Mouse (Mus musculus): ENCODE results near the gene Myrip.

DNA sequence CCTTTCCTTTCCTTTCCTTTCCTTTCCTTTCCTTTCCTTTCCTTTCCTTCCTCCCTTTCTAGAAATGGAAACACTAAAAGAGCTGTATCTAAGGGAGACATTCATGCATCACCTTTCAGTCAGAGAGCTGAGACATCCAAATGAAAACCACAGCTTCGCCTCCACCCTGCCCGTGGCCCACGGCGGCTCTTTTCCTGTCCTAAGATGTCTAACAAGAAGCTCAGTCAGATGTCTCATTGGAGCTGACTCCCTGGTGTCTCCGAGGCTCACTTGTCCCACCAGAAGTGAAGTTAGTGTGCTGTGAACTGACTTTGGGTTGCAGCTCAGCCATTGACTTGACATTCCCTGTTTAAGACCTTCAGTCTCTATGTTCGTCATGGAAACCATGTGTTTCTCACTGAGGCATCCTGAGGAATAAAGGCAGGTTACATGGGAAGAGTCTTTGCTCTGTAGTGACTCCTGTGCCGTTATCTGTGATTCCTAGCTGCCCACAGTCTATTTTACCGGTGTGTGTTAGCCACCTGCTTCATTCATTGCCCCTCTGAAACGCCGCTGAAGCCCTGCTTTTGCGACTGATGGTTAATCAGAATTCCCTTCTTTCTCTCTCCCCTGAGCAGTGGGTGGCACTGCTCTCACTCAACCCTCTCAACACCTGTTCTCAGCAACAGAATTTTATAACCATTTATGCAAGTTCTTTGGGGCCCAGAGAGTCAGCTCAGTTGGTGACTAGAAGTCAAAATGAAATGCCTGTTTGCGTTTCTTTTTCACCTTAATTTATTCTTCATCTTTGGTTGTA, 53.4 kb downstream of the Myrip start:
- TF ChIP-seq POLR2A (IDR thresholded peaks at IDR 0.05; ENCODE audit: borderline replicate concordance, extremely low read depth, insufficient read depth, insufficient read length, poor library complexity, severe bottlenecking) (no peak), CTCF (IDR thresholded peaks at IDR 0.05; ENCODE audit: borderline replicate concordance, extremely low read depth, insufficient read depth, insufficient read length) (no peak)

Data from brain, embryonic 14.5 days (tissue).